Mouse (Mus musculus) stomach, postnatal 0 days (tissue): Measurements from ENCODE around the gene Zfp46.

Experiments
- CTCF ChIP-seq: IDR thresholded peaks from 2 replicates; pipeline ENCODE4 v1.5.1; 2016; ENCODE audit warnings: antibody characterized with exemption, low read depth, mild to moderate bottlenecking, moderate library complexity
- EP300 ChIP-seq: optimal IDR thresholded peaks from 2 replicates; pipeline ENCODE3; 2016; ENCODE audit warnings: antibody characterized with exemption

- no peak for TF ChIP-seq CTCF
- no peak for TF ChIP-seq EP300
Observed at GRCm38 (mm10) chr4:136304181-136304580, 19.7 kb downstream of the Zfp46 start.
